Mouse (Mus musculus) spleen, adult 12 weeks (tissue): ENCODE data around the gene Ambra1.
"Not testable (repeated sequence)": the region's sequence is repeated elsewhere in the genome, so short reads cannot be mapped to it uniquely, and the experiment has no call there.

ENCODE experiments used
- DNase-seq: peaks from one replicate; pipeline ENCODE4 v3.0.0; 2022; ENCODE audit warnings: low spot score

Ambra1 gene

DNA sequence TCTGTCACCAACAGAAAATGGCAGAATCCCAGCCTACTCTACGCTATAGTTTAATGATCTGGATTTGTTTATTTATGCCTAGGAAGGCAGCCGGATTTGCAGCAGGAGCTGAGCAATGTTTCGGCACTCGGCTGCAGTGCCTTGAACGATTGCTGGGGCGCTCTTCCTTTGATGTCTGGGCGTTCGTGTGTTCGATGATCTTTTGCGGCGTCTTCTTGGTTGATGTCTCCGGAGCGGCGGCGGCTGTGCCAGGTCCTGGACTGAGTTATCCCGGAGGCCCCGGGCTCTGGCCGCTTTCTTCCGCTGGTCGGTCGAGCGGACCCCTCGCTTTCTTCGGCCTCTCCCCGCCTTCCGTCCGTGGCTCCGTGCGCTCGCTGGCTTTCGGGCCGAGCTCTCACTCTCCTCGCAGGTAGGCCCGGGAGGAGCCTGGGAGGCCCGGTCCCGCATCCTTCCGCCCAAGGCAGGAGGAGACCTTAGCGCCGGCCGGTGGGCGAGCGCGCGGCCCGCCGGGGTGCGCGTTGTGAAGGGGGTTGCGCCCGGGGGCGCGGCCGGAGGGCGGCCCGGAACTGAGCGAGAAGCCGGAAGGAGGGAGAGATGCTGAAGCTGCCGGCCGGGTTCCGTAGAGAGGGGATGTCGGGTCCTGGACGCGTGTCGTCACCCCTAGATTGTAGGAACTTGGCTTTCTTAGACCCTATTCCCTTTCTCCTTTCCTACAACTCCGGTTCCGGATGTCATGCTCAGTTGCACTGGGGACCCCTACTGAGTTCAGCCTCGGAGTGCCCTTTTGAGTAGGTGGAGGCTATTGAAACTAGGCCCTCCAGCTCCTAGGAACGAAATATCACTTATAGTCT is at the start of gene Ambra1:
Gene Ambra1 (plus strand): TSS at position 164 of the 851 bp plus-strand sequence.
- peak; percentile 82 for DNase-seq

GRCm38 (mm10) chr2:91682850-91683249 is 47.1 kb upstream of the Ambra1 start:
- DNase-seq: no peak

DNA sequence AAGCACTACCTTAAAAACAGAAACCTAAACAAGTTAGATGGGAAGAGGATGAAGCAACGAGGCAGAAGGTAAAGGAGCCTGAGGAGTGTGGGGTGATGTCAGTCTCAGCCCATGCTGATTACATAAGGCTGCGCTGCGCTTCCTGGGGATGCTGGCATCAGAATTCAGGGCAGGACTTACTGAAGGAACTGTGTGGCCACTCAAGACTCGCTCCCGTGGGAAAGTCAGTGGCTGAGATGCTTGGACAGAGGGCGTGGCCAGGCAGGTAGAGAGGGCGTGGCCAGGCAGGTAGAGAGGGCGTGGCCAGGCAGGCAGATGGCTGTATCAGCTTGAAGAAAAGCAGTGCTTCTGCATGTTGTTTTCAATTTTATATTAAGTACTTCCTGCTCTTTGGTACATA is 46.0 kb upstream of the Ambra1 start:
- no peak for DNase-seq

GRCm38 (mm10) chr2:91689452-91689851 is 40.5 kb upstream of the Ambra1 start:
- no peak for DNase-seq

DNA sequence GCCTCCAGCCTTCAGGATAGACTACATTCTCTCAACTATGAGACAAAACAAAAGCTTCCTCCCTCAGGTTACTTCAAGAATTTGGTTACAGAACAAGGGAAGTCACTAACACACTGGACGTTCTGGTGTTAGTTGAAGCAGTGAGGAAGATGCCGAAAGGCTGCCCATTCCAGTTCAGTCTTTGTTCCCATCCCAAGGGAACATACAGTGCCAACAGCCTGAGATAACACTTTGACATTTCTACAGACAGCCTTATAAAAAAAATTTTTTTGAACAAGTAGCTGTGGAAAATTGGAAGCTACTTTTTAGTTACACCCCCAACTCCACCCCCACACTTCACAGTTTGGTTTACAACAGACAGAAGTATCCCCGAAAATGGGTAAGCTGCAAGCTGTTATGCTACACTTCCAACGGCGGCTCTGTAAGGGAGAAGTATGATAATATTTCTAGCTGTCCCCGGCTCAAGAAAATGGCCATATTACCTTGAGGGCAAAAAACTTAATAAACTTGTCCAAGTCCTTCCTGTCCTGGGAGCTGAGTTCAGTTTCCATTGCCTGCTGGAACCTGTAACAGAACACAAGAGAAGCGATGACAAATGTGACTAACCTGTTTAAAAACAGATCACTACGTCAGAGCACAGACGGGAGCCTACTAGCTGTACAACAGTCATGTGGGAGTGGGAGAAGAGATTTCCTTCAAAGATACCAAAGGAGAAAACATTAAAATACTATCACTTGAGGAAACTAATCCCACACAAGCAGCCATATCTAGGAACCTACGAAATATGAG is 34.3 kb upstream of the Ambra1 start:
- DNase-seq: no peak

DNA sequence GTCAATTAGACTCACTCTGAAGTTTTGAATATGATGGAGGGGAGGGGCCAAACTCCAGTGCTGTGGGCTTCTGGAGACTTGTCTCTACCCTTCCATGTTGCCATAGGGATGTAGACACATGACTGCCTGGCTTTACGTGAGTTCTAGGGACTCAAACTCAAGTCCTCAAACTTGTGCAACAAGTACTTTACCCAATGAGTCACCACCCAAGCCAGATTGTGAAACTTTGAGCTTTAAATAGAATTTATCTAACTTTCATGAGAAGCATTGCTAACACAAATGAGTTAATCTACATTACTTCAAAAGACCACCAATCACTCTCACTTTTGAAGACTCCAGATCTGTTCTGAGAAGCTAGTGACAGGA is 33.7 kb upstream of the Ambra1 start:
- no peak for DNase-seq

GRCm38 (mm10) chr2:91699225-91699624 is 30.7 kb upstream of the Ambra1 start:
- DNase-seq: no peak

GRCm38 (mm10) chr2:91701366-91701765 is 28.6 kb upstream of the Ambra1 start:
- no peak for DNase-seq

DNA sequence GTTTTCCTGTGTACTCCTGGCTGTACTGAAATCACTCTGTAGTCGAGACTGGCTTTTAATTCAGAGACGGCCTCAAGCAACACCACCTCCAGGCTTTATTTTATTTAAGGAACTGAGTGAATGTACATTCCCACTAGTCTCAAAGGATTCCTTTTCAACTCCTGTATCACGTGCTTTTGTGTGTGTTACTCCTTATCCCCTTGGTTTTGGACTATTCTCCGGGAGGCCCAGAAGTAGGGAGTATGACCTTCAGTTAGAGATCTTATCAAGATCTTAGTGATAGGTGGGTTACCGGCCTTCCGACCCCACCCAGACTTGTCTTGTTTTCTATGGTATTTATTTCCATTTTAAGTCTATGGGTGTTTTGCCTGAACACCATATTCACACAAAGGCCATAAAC is 24.2 kb upstream of the Ambra1 start:
- DNase-seq: no peak

GRCm38 (mm10) chr2:91706456-91706855 is 23.5 kb upstream of the Ambra1 start:
- DNase-seq: no peak

GRCm38 (mm10) chr2:91708361-91708760 is 21.6 kb upstream of the Ambra1 start:
- DNase-seq: no peak

- peak; percentile 90 for DNase-seq
These were observed 19.4 kb upstream of the Ambra1 start, which contains the start of the genes Atg13 and Harbi1 for GRCm38 (mm10) chr2:91710272-91711234. Gene Atg13 (minus strand): TSS chr2:91710576. Gene Harbi1 (plus strand): TSS chr2:91710852.

DNA sequence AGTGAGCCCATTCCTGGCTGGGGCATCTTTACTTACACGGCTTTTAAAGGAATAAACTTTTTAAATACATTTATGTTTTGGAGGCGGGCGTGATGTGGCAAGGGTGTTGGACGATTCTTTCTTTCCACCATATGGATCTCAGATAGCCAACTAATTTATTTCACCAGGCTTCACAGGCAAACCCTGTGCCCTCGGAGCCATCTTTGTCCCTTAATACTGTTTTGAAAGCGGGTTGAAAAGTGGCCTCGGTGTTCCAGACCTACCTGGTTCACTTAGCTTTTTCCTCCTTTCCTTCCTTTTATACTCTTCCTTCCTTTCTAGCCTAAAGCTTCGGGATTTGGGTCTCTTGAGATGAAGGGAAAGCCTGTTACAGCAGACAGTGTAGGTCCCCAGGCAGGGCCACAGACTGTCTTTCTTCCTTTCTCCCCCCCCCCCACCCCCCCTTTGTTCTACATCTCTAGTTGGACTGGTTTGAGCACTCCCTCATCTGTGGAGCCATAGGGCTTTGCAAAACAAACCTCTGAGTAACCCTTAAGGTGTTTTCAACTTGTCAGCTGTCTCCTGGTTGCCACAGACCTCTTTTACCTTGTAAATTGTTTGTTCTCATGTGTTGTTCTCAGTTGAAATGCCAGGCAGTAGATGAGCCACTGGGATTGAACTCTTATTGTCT is 18.5 kb upstream of the Ambra1 start:
- DNase-seq: no peak

GRCm38 (mm10) chr2:91714921-91715320 is 15.0 kb upstream of the Ambra1 start:
- no peak for DNase-seq

DNA sequence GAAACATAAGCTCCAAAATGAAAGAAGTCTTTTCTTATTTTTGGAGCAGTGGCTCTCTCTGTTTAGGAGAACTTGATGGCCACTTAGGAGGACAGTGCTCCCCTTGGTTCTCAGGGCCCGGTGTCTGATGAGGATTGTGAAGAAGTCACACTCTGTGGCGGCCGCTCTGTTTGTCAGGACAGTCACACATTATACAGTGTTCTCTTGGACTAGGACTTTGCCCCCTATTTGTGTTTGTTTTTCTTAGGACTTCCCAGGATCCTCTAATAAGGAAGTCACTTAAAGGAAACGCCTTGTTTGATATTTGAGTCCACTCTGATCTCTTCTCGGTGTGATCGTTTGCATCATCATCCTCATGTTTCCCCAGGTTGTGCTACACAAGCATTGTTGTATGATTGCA is 11.7 kb upstream of the Ambra1 start:
- DNase-seq: no peak

- no peak for DNase-seq
These were observed 6.6 kb upstream of the Ambra1 start for GRCm38 (mm10) chr2:91723382-91723781.

GRCm38 (mm10) chr2:91723951-91724350 is 6.0 kb upstream of the Ambra1 start:
- no peak for DNase-seq

GRCm38 (mm10) chr2:91724716-91725115 is 5.2 kb upstream of the Ambra1 start:
- no peak for DNase-seq

GRCm38 (mm10) chr2:91725476-91725875 is 4.5 kb upstream of the Ambra1 start:
- DNase-seq: not testable (repeated sequence)

DNA sequence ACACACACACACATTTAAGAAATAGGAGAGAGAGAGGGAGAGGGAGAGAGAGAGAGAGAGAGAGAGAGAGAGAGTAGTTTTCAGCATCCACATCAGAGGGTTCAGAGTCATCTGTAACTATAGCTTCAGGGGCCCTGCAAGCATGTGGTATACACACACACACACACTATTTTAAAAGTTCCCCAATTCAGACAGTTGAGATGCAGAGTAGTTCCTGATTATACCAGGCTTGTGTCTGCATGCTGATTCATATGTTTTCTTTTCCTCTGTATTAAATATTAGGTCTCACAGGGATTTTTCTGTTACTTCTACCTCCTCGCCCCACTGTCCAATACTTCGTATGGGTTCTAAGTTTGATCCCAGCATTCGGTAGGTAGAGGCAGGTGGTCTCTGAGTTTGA is 2.9 kb upstream of the Ambra1 start:
- DNase-seq: no peak

DNA sequence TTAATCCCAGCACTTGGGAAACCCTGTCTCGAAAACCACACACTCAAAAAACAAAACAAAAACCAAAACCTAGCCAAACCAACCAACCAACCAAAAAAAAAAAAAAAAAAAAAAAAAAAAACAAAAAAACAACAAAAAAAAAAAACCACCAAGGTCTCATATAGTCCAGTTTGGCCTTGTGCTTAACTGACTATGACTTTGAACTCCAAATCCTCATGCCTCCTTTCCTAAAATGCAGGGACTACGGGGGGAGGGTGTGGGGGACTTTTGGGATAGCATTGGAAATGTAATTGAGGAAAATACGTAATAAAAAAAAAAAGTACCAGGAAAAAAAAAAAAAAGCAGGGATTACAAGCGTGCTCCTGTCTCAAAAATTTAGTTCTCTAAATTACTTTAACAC is 363 bp upstream of the Ambra1 start:
- DNase-seq: no peak
